Mouse (Mus musculus): ENCODE results near the gene Znhit1.

The Znhit1 gene

GRCm38 (mm10) chr5:136986695-136987137 lies 1.1 kb downstream of the Znhit1 start, which contains the start of gene Plod3:
Plod3 (plus strand) TSS chr5:136987019.
- peak; percentile 99 for DNase-seq (ENCODE audit: low read depth, low spot score)

GRCm38 (mm10) chr5:136984828-136985227 lies 3.0 kb downstream of the Znhit1 start:
- DNase-seq (ENCODE audit: low read depth, low spot score), result no peak

GRCm38 (mm10) chr5:136982338-136982930 lies 5.4 kb downstream of the Znhit1 start:
- DNase-seq (ENCODE audit: low read depth, low spot score), result no peak

DNA sequence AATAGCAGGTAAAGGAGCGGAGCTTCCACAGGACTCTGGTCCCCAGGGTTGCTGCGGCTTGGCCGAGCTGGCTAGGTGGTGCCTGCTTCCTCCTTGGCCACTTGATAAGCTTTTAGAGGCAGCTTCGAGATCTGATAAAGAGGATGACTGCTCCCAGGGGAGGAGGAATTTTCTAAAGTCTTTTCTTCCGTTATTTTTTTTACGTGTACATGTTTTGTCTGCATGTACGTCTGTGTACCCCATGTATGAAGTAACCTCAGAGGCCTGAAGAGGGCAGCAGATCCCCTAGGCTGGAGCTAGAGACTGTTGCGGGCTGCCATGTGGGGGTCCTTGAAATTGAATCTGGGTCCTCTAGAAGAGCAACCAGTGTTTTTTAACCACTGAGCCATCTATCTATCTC lies 6.8 kb downstream of the Znhit1 start:
- DNase-seq (ENCODE audit: low read depth, low spot score), result no peak

DNA sequence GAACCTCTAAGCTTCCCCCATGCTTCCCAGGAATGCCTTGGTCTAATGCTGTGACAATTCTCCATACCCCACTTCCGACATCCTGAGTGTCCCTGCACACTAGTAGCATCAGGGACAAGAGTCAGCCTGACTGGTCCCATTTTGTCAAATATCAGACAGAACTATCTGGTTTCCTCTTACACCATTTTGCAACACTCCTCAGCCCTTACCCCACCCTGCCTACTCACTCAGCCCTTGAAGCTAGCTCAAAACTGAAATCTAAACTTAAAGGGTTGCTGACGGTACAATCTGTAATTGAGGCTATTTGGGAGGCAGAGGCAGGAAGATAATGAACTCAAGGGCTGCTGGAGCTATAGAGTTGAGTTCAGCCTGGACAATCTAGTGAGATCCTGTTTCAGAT lies 8.1 kb downstream of the Znhit1 start:
- DNase-seq (ENCODE audit: low read depth, low spot score), result no peak

DNA sequence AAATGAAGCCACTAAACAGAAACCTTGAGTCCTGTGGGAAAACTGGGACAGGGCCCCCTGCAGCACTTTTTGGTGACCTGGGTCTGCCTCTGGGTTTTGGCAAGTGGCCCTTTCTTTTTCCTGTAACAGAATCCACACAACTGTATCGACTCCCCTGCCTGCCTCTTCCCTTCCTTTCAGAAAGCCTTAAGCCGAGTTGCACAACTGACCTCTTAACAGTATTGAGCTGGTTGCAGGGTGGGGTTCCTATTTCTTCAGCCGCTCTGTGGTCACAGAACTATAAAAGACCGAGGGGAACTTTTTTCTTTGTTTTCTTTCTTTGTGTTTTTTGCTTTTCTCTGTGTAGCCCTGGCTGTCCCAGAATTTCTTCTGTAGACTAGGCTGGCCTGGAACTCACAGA lies 10.1 kb downstream of the Znhit1 start:
- DNase-seq (ENCODE audit: low read depth, low spot score), result no peak

- DNase-seq (ENCODE audit: low read depth, low spot score), result no peak
Observed at GRCm38 (mm10) chr5:136973670-136974069, 14.2 kb downstream of the Znhit1 start.

- no peak for DNase-seq (ENCODE audit: low read depth, low spot score)
Observed at GRCm38 (mm10) chr5:136970703-136971102, 17.1 kb downstream of the Znhit1 start.

- no peak for DNase-seq (ENCODE audit: low read depth, low spot score)
Observed at GRCm38 (mm10) chr5:136967592-136967991, 20.2 kb downstream of the Znhit1 start.

DNA sequence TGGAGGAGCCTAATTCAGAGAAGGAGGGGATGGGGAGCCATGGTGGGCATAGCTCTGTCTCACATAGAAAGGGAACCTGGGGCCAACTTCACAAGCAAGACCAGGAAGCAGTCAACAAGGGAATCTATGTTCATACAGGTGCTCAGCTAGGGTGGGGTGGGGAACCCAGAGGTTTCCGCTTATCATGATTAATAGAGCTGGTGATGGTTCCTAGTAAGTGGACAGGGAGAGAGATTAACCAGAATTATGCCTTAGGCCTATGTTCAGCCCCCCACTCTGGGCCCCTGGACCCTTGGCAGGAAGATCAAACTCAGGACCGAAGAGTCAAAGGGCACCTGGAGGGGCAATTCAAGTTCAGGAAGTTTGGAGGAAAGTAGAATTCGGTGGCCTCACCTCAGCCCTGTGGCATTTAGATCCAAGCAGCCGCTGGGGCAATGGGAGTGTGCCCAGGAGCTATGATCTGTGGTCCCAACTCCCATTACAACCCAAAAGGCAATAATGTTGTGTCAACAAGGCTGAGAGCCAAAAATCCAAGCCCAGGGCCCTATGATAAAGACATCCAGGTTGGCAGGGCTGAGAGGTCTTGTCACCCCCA lies 20.9 kb downstream of the Znhit1 start:
- DNase-seq (ENCODE audit: low read depth, low spot score), result no peak

- DNase-seq (ENCODE audit: low read depth, low spot score), result no peak
Observed at GRCm38 (mm10) chr5:136966331-136966730, 21.5 kb downstream of the Znhit1 start, which contains the start of gene Cldn15. Cldn15 (plus strand) TSS chr5:136966616.

DNA sequence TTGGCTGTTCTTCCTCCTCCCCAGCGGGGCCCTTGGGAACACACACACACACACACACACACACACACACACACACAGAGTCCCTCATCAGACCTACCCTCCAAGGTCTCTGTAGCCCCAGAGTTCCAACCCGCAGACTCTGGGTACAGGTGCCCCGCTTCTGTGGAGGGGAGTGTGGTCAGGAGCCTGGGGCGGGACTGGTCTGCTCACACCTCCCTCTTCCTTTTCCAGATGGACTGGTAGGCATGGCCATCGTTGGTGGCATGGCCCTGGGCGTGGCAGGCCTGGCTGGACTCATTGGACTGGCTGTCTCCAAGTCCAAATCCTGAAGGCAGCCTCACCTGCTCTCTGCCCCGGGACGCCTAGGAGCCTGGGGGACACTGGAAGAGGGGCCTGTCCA lies 22.1 kb downstream of the Znhit1 start:
- DNase-seq (ENCODE audit: low read depth, low spot score), result no peak

- no peak for DNase-seq (ENCODE audit: low read depth, low spot score)
Observed at GRCm38 (mm10) chr5:136965210-136965609, 22.6 kb downstream of the Znhit1 start.

DNA sequence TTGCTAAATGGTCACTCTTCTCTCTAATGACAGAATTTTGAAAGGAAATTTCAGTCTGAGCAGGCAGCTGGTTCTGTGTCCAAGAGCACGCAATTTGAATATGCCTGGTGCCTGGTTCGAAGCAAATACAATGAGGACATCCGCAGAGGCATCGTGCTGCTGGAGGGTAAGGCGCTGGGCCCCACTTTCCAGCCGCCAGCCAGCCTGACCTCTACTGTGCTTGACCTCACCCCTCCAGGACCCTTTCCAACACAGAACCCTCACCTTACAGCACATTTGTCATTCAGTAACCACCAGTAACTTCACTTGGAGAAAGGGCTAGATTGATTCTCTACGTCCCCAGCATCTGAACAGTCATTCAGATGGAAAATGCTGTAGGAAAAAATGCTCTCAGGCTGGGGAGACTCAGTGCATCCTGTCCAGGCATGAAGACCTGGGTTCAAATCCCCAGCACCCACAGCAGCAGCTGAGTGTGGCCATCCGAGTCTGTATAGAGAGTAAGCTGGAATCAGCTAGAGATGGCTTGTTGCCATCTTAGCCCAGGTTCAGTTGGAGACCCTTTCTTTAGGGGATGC lies 24.8 kb downstream of the Znhit1 start:
- no peak for DNase-seq (ENCODE audit: low read depth, low spot score)

- no peak for DNase-seq (ENCODE audit: low read depth, low spot score)
Observed at GRCm38 (mm10) chr5:136962501-136962900, 25.3 kb downstream of the Znhit1 start.

DNA sequence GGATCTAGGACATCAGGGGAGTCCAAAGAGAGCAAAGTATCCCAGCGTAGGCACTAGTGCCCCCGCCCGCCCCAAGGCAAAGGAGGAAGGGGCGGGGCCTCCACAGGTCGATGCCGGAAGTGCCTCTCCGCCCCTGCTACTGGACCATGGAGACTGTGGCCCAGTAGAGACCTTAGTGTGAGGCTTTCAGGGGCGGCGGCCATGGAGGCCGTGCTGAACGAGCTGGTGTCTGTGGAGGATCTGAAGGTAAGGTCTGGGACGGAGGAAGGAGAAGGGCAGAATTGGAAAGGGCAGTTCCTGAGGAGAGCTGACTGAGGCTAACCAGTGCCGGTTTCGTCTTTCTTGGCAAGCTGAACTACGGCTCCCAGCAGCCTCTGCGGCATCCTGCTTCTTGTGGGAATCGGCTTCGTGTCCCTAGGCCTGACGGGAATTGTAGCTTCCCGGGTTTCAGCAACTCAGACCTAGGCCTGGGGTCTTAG lies 25.8 kb downstream of the Znhit1 start:
- peak; percentile 92 for DNase-seq (ENCODE audit: low read depth, low spot score)

DNA sequence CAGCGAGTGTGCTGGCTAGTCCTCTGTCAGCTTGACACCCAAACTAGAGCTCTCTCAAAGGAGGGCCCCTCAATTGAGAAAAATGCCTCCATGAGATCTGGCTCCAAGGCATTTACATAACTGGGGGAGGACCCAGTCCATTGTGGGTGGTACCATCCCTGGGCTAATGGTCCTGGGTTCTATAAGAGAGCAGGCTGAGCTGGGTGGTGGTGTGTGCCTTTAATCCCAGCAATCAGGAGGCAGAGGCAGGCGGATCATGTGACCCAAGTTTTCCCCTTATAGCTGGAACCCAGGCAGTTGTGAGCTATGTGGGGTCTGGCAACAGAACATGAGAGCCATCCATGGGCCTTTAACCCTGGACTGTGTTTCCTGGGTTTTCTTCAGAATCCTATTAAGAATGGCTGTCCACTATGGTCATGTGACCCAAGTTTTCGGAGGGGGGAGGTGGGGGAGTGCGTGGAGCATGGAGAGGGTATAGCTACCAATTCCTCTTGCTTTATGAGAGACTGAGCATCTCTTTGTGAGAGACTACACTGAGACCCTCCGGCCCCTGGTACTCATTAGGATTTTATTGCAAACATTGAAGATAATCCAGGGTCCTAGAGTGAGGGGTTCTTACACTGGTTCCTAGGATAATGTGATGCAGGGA lies 26.4 kb downstream of the Znhit1 start:
- DNase-seq (ENCODE audit: low read depth, low spot score), result no peak

DNA sequence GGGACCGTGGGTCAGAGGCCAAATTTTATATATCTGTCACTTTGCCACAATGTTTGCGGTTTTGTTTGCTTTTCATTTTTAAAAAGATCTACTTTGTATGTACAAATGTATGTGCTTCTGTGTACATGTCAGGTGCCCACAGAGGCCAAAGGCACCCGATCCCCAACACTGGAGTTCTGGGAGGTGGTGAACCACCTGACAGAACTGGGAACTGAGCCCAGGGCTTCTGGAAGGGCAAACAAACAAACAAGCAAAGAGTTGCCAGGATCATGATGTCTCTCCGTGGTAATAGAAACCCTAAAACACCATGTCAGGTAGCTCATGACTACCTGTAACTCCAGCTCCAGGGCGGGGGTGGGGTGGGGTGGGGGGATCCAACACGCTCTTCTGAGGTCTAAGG lies 27.8 kb downstream of the Znhit1 start:
- DNase-seq (ENCODE audit: low read depth, low spot score), result no peak

DNA sequence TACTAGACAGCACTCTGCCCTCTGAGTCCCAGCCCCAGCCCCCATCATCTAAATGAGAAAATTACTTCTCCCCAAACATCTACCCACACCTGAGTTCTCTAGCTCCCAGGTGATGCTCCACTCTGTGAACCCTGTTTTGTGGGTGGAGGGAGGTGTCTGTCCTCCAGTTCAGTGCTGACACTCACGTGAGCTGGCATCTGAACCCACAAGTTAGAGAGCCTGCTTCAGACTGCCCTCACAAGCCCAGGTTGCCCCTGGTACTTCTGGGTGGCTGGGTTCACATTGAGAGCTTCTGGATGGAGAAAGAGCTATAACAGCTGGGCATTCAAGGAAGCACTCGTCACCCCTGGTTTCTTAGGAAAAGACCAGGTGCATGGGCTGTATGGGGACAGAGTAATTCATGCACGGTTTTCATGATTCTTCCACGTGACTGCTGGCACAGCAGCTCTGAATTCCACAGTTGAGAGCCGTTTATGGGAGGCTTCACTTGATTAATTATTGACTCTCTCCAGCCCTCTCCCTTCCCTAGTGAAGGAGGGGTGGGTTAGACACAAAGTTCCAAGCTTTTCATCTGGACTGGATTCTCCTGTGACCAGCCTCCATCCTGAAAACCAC lies 28.7 kb downstream of the Znhit1 start:
- no peak for DNase-seq (ENCODE audit: low read depth, low spot score)

DNA sequence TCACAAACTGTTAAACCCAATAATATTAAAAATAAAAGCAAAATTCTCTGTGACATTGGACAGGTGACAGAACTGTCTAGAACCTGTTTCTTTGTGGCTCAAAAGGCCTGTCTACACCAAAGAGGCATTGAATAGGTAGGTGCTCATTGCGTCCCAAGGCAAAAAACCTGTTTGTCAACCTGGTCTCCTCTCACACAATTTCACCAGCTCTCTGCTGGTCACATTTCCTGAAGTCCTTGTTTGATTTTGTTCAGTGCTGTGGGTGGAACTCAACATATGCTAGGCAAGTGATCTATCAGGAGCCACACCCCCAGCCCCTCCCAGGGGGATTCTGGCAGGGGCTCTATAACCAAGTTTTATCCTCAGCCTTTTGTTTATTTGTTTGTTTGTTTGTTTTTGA lies 30.6 kb downstream of the Znhit1 start:
- no peak for DNase-seq (ENCODE audit: low read depth, low spot score)

- no peak for DNase-seq (ENCODE audit: low read depth, low spot score)
Observed at GRCm38 (mm10) chr5:136955622-136956021, 32.2 kb downstream of the Znhit1 start.

DNA sequence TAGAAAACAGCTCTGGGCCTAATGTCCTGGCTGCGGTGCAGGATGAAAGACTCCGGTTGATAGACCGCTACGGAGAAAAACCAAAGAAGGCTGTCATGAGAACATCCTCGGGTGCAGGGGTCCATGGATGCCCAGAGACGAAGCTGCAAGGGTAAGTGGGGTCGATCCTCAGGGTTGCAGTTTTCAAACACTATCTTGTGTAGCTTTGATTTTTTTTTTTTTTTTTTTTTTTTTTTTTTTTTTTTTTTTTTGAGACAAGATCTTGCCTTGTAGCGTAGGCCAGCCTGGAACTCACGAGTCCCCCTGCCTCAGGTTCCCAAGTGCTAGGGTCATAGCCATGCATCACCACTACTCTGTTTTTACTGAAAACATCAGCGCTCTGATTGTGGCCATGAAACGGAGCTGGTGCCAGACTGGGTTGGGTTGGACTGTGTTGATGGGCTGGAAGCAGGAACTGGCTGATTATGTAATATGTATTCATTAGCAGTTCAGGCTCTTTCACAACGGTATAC lies 34.3 kb downstream of the Znhit1 start:
- DNase-seq (ENCODE audit: low read depth, low spot score), result no peak

Data from brain, embryonic 18.5 days (tissue).